In the genomic region with DNA sequence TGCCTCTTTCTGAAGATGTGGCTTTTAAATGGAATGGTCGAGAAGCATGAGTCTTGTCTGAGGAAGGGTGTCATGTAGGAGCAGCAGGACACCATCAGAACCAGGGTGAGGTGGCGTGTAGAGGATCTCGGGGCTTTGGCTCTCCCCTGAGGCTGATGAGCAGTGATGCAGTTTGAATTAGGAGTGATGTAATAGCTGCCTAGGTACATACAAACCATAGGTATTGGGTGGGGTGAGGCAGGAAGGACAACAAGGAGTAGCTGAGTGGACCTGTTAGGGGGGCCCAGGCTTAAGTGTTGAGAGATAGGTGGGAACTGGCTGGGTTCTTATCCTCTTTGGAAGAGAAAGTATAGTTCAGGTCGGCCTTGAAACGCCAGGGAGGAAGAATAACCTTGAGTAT, we compare ENCODE assay signal across 11 mouse cellular contexts. TPM values are rescaled to one million over a fixed set of nuclear protein-coding genes. Genes with fewer than 3 reads are reported as not detected.
DNase-seq lines count a peak whose midpoint lies in the region; ATAC-seq and TF ChIP-seq lines count a peak whose summit lies in the region.
"Had no signal": no experiment of that assay in that cellular context is flagged by ENCODE, and none has a peak within 500 bp of the region (broad histone marks: within the 10 kb centered on the region; RNA-seq: fewer than 3 reads in every experiment).

No protein-coding gene starts in this region.

- H3K9ac ChIP-seq in kidney, postnatal 0 days (ENCODE audit: low read depth, low read length), result no peak overlapping the region
- peak overlapping the region; percentile 56 for H3K9ac ChIP-seq in heart, embryonic 16.5 days (ENCODE audit: low read length)

- no peak for ATAC-seq in kidney, postnatal 0 days (replicated peaks; ENCODE audit: low FRiP score, low read depth)
- no peak for ATAC-seq in heart, embryonic 16.5 days (replicated peaks; ENCODE audit: extremely low read depth, insufficient read depth, low FRiP score)
- ATAC-seq: midbrain, embryonic 16.5 days had no signal

- 61% methylated on average over 5 of the region's 5 CpGs for WGBS in heart, embryonic 10.5 days
- 74% methylated on average over 5 of the region's 5 CpGs for WGBS in kidney, postnatal 0 days
- 53% methylated on average over 5 of the region's 5 CpGs for WGBS in heart, embryonic 16.5 days

- 0 out of 2 replicates have a peak, but pooled peaks cover 4% of the 10 kb centered on the region for H3K36me3 ChIP-seq in heart, embryonic 10.5 days
- H3K36me3 ChIP-seq in kidney, postnatal 0 days (ENCODE audit: insufficient read depth, low read length), result peaks cover 7% of the 10 kb centered on the region
- no peaks in the 10 kb centered on the region for H3K36me3 ChIP-seq in heart, embryonic 16.5 days (ENCODE audit: control insufficient read depth, insufficient read depth)

- no peak for TF ChIP-seq CTCF in kidney, postnatal 0 days (IDR thresholded peaks at IDR 0.05; ENCODE audit: low read depth)

- no peaks in the 10 kb centered on the region for H3K9me3 ChIP-seq in heart, embryonic 10.5 days
- H3K9me3 ChIP-seq in kidney, postnatal 0 days (replicated peaks; ENCODE audit: low read length), result no peaks in the 10 kb centered on the region
- H3K9me3 ChIP-seq in heart, embryonic 16.5 days (replicated peaks; ENCODE audit: control insufficient read depth, low read length), result no peaks in the 10 kb centered on the region

- DNase-seq in heart, embryonic 10.5 days (ENCODE audit: low spot score), result no peak
- no peak for DNase-seq in heart, postnatal 25 days (ENCODE audit: low spot score)
- DNase-seq in kidney, postnatal 0 days (ENCODE audit: low spot score), result no peak
- no peak for DNase-seq in kidney, adult 9 months
- DNase-seq in CD4-positive helper T cell, adult 2 months (ENCODE audit: low read depth, low spot score), result peak; percentile 27
- no peak for DNase-seq in urinary bladder, postnatal 25 days (ENCODE audit: low spot score)
- DNase-seq: embryo, embryonic 11 days; lung, postnatal 36 days had no signal

- H3K27me3 ChIP-seq in heart, embryonic 10.5 days (ENCODE audit: insufficient read depth, poor library complexity, severe bottlenecking), result no peaks in the 10 kb centered on the region
- no peaks in the 10 kb centered on the region for H3K27me3 ChIP-seq in kidney, postnatal 0 days (ENCODE audit: insufficient read depth, low read length)
- no peaks in the 10 kb centered on the region for H3K27me3 ChIP-seq in heart, embryonic 16.5 days (ENCODE audit: control insufficient read depth, insufficient read depth, low read length)

- intact Hi-C loops in heart, postnatal 25 days (cut with DNase I), result no loop called here

- no peak overlapping the region for H3K4me2 ChIP-seq in kidney, postnatal 0 days (ENCODE audit: low read length)
- peak overlapping the region; percentile 45 for H3K4me2 ChIP-seq in heart, embryonic 16.5 days (ENCODE audit: low read depth, low read length)

- no peak overlapping the region for H3K4me3 ChIP-seq in heart, embryonic 10.5 days
- no peak overlapping the region for H3K4me3 ChIP-seq in kidney, postnatal 0 days (replicated peaks; ENCODE audit: low read depth, low read length)
- H3K4me3 ChIP-seq in heart, embryonic 16.5 days (ENCODE audit: low read length), result no peak overlapping the region

- H3K27ac ChIP-seq in heart, embryonic 10.5 days, result peak overlapping the region; percentile 93; the same call in 1 of the 2 replicates
- H3K27ac ChIP-seq in kidney, postnatal 0 days, result peak overlapping the region; percentile 31; the same call in 1 of the 2 replicates
- peak overlapping the region; percentile 96 for H3K27ac ChIP-seq in heart, embryonic 16.5 days (ENCODE audit: low read length)

- peaks cover 94% of the 10 kb centered on the region for H3K4me1 ChIP-seq in heart, embryonic 10.5 days
- H3K4me1 ChIP-seq in kidney, postnatal 0 days (replicated peaks; ENCODE audit: insufficient read depth, low read length), result peaks cover 31% of the 10 kb centered on the region
- H3K4me1 ChIP-seq in heart, embryonic 16.5 days (ENCODE audit: control insufficient read depth, insufficient read depth, low read length), result peaks cover 90% of the 10 kb centered on the region

RNA-seq across cellular contexts. Expression of gene C1qtnf9, which starts 27.4 kb away (rescaled TPM):
- polyA plus RNA-seq in heart, embryonic 10.5 days (2016; fragmentation: Nextera tagmentation; extraction: Ambion mirVana), result 0.10 and 0.13 TPM in 2 replicates
- total RNA-seq in heart, postnatal 25 days (2021), result 10 to 100 TPM; 43.1 to 50.6 TPM
- polyA plus RNA-seq in kidney, postnatal 0 days (2015; fragmentation: Nextera tagmentation; extraction: Ambion mirVana), result 0.30 and 0.50 TPM in 2 replicates
- 3.7 and 4.0 TPM in 2 replicates for polyA plus RNA-seq in heart, embryonic 16.5 days (2015; fragmentation: Nextera tagmentation; extraction: Ambion mirVana)
- total RNA-seq: hematopoietic stem cell, adult 5-6 weeks had no signal
- polyA plus RNA-seq: midbrain, embryonic 16.5 days had no signal

RNA-seq across cellular contexts. Expression of gene Mipep, which starts 43.9 kb away (rescaled TPM):
- polyA plus RNA-seq in heart, embryonic 10.5 days (2016; fragmentation: Nextera tagmentation; extraction: Ambion mirVana), result 24.7 and 24.9 TPM in 2 replicates
- total RNA-seq in heart, postnatal 25 days (2021), result 10 to 100 TPM; 53.9 to 58.4 TPM
- polyA plus RNA-seq in kidney, postnatal 0 days (2015; fragmentation: Nextera tagmentation; extraction: Ambion mirVana), result 17.8 and 18.5 TPM in 2 replicates
- polyA plus RNA-seq in heart, embryonic 16.5 days (2015; fragmentation: Nextera tagmentation; extraction: Ambion mirVana), result 32.6 and 33.2 TPM in 2 replicates

Comparison
In these comparisons a context has a peak if more than half of its experiments do, and no peak if none do; other contexts are left out.
1. H3K27ac ChIP-seq: peak in every context shown above with its lines; median percentile 96 in heart, embryonic 16.5 days; 93 in heart, embryonic 10.5 days; 31 in kidney, postnatal 0 days.